Mouse (Mus musculus): ENCODE measurements around the gene Kcnj10. TPM values are rescaled to one million over a fixed set of nuclear protein-coding genes. Genes with fewer than 3 reads are reported as not detected.

Gene Kcnj10
- total and polyA plus RNA-seq, 2 experiments, result 0.34 to 0.37 TPM

- peaks cover 7% of the 10 kb centered on the region; the same call in 1 of the 2 replicates for H3K79me2 ChIP-seq (ENCODE audit: control insufficient read depth, insufficient read depth, low read length)
- 100% methylated on average over 1 of the region's 1 CpGs for WGBS
Observed at GRCm38 (mm10) chr1:172308409-172308808, 32.6 kb upstream of the Kcnj10 start.

GRCm38 (mm10) chr1:172309699-172310398 is 31.2 kb upstream of the Kcnj10 start:
- Histone ChIP-seq H3K79me2 (ENCODE audit: control insufficient read depth, insufficient read depth, low read length) (peaks cover 7% of the 10 kb centered on the region; the same call in 1 of the 2 replicates), H3K27ac (replicated peaks; ENCODE audit: insufficient read depth, low read depth, low read length) (peak overlapping the region; percentile 89), H3K9ac (ENCODE audit: low read depth, low read length) (peak overlapping the region; percentile 77), H3K27me3 (ENCODE audit: control insufficient read depth, insufficient read depth, low read length) (no peaks in the 10 kb centered on the region), H3K4me1 (ENCODE audit: control insufficient read depth, insufficient read depth, low read length) (peaks cover 19% of the 10 kb centered on the region), H3K4me3 (ENCODE audit: insufficient read depth, low read depth, low read length) (peak overlapping the region; percentile 33), H3K36me3 (ENCODE audit: control insufficient read depth, insufficient read depth, low read length) (no peaks in the 10 kb centered on the region)
- WGBS, result under 1% methylated on average over 14 of the region's 14 CpGs
- TF ChIP-seq POLR2A (IDR thresholded peaks at IDR 0.05; ENCODE audit: extremely low read depth, insufficient read depth, low read length) (no peak), CTCF (IDR thresholded peaks at IDR 0.05; ENCODE audit: low read depth, low read length) (peak; percentile 93)
- DNase-seq (ENCODE audit: extremely low read depth, low read depth, low spot score), result peak; percentile 76

More at GRCm38 (mm10) chr1:172308409-172308808, 32.6 kb upstream of the Kcnj10 start:
- no peak for DNase-seq (ENCODE audit: extremely low read depth, low read depth, low spot score)
- H3K4me3 ChIP-seq (ENCODE audit: insufficient read depth, low read depth, low read length), result no peak overlapping the region
- H3K27ac ChIP-seq (replicated peaks; ENCODE audit: insufficient read depth, low read depth, low read length), result no peak overlapping the region
- H3K4me1 ChIP-seq (ENCODE audit: control insufficient read depth, insufficient read depth, low read length), result peaks cover 19% of the 10 kb centered on the region
- H3K27me3 ChIP-seq (ENCODE audit: control insufficient read depth, insufficient read depth, low read length), result no peaks in the 10 kb centered on the region
- H3K9ac ChIP-seq (ENCODE audit: low read depth, low read length), result no peak overlapping the region
- H3K36me3 ChIP-seq (ENCODE audit: control insufficient read depth, insufficient read depth, low read length), result no peaks in the 10 kb centered on the region
- TF ChIP-seq POLR2A (IDR thresholded peaks at IDR 0.05; ENCODE audit: extremely low read depth, insufficient read depth, low read length), result no peak
- no peak for TF ChIP-seq CTCF (IDR thresholded peaks at IDR 0.05; ENCODE audit: low read depth, low read length)

DNA sequence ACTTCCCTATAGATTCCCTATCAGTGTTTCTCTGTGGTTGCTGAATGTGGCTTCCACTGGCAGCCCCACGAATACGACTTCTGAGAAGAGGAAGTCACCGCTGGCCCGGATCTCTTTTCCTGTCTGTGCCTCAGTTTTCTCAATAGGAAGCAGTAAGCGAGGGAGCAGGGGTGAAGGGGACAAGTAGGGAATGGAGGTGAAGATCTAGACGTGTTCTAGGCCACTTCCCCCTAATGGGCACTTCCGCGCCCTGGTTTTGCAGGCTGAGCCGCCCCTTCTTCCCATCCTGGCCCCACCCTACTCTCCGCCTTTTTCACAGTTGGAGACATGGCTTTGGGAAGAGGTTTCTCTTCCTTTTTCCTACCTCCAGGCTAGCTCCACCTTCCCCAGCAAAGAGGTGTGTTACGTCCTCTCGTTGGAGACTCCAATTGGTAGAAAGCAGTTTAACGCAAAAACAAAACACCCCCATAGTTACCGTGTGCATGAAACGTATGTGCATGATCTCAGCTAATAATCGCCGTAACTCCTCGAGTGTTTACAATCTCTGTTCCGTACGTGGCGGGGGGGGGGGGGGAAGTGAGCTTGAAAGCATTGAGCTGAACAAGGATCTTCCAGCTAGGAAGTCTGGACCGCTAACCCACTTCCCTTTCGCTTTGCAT is 29.6 kb upstream of the Kcnj10 start:
- peak overlapping the region; percentile 91 for H3K27ac ChIP-seq (replicated peaks; ENCODE audit: insufficient read depth, low read depth, low read length)
- peaks cover 19% of the 10 kb centered on the region for H3K4me1 ChIP-seq (ENCODE audit: control insufficient read depth, insufficient read depth, low read length)

DNA sequence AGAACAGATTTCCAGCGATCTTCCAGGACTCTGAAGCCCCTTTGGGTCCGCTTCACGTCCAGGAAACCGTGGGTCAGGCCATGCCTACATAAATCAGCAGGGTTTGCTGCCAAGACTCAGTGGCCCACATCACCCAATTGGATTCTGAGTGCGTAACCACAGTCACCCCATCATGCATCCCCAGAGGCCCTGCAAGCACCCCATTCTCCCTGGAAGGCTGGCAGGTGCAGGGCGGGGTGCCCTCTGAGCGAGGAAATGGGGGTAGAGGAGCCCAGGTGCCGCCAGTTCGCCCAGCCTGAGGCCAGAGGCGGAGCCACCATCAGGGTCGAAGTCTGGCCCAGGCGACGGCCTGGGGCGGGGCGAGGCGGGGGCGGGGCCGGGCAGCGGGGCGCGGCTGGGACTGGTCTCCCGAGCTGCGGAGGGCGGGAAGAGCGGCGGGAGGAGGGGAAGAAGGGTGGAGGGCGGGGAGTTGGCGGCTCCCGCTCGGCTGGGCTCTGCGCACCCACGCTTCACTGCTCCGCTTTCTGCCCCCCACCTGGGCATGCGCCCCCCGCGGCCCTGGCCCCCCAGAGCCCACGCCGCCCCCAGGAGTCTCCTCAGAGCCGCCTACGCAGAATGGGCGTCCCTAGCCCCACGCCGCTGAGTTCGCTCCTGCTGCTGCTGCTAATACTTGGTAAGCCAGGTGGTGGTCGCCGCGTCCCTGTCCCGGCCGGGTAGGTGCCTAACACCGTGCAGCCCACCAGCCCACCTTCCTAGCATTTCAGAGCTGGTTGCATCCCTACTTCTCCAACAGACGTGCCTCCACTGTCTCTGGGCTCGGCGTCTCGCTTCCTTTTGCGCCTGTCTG is 28.9 kb upstream of the Kcnj10 start:
- no peaks in the 10 kb centered on the region for H3K27me3 ChIP-seq (ENCODE audit: control insufficient read depth, insufficient read depth, low read length)
- H3K4me1 ChIP-seq (ENCODE audit: control insufficient read depth, insufficient read depth, low read length), result peaks cover 19% of the 10 kb centered on the region
- under 1% methylated on average over 41 of the region's 55 CpGs for WGBS
- TF ChIP-seq POLR2A (IDR thresholded peaks at IDR 0.05; ENCODE audit: extremely low read depth, insufficient read depth, low read length) (peak; percentile 83), CTCF (IDR thresholded peaks at IDR 0.05; ENCODE audit: low read depth, low read length) (no peak)
- H3K27ac ChIP-seq (replicated peaks; ENCODE audit: insufficient read depth, low read depth, low read length), result peak overlapping the region; percentile 91
- H3K36me3 ChIP-seq (ENCODE audit: control insufficient read depth, insufficient read depth, low read length), result no peaks in the 10 kb centered on the region
- peak; percentile 70 for DNase-seq (ENCODE audit: extremely low read depth, low read depth, low spot score)
- H3K9ac ChIP-seq (ENCODE audit: low read depth, low read length), result peak overlapping the region; percentile 82
- H3K79me2 ChIP-seq (ENCODE audit: control insufficient read depth, insufficient read depth, low read length), result peaks cover 7% of the 10 kb centered on the region; the same call in 1 of the 2 replicates
- H3K4me3 ChIP-seq (ENCODE audit: insufficient read depth, low read depth, low read length), result peak overlapping the region; percentile 65

More for the DNA sequence above, 29.6 kb upstream of the Kcnj10 start:
- no peaks in the 10 kb centered on the region for H3K27me3 ChIP-seq (ENCODE audit: control insufficient read depth, insufficient read depth, low read length)
- WGBS, result under 1% methylated on average over 23 of the region's 23 CpGs
- DNase-seq (ENCODE audit: extremely low read depth, low read depth, low spot score), result peak; percentile 91
- no peaks in the 10 kb centered on the region for H3K36me3 ChIP-seq (ENCODE audit: control insufficient read depth, insufficient read depth, low read length)
- H3K4me3 ChIP-seq (ENCODE audit: insufficient read depth, low read depth, low read length), result peak overlapping the region; percentile 65
- H3K79me2 ChIP-seq (ENCODE audit: control insufficient read depth, insufficient read depth, low read length), result peaks cover 7% of the 10 kb centered on the region; the same call in 1 of the 2 replicates
- 0 out of 2 replicates have a peak, but pooled peaks have one; percentile 7 for TF ChIP-seq CTCF (IDR thresholded peaks at IDR 0.05; ENCODE audit: low read depth, low read length)
- 0 out of 2 replicates have a peak, but pooled peaks have one; percentile 5 for TF ChIP-seq POLR2A (IDR thresholded peaks at IDR 0.05; ENCODE audit: extremely low read depth, insufficient read depth, low read length)
- H3K9ac ChIP-seq (ENCODE audit: low read depth, low read length), result peak overlapping the region; percentile 82

DNA sequence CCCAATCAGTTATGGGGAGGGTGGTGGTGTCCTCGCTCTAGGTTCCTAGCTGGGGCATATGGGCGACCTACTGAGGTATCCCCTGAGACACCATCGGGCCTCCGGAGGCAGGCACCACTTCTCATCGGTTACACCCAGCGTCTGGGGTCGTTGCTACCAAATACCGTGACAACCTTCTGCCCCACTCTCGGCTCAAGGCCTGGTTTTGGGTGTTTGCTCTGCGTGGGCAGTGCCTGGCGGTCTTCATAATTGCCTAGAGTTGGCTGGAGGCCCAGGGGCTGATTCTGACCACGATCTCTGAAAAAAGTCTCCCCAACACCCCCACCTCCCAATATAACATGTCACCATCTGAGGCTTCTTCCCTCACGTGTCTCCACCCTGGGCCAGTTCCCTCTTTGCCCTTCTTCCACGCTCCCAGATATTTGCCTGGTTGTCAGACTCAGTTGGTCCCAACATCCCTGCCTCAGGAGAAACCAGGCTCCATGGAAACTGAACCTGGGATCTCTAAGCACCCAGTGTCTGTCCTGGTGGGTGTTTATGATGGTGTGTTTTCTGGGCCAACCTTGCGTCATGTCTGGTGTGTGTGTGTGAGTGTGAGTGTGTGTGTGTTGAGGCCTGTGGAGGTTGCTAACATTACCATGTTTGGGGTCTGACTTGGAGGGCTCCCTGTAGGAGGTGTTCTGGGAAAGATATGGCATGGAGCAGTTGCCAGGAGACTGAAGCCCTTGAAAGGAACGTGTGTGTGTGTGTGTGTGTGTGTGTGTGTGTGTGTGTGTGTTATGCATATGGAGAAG is 28.0 kb upstream of the Kcnj10 start:
- H3K4me1 ChIP-seq (ENCODE audit: control insufficient read depth, insufficient read depth, low read length), result peaks cover 16% of the 10 kb centered on the region
- no peaks in the 10 kb centered on the region for H3K36me3 ChIP-seq (ENCODE audit: control insufficient read depth, insufficient read depth, low read length)
- H3K27me3 ChIP-seq (ENCODE audit: control insufficient read depth, insufficient read depth, low read length), result no peaks in the 10 kb centered on the region
- TF ChIP-seq CTCF (IDR thresholded peaks at IDR 0.05; ENCODE audit: low read depth, low read length) (no peak), POLR2A (IDR thresholded peaks at IDR 0.05; ENCODE audit: extremely low read depth, insufficient read depth, low read length) (no peak)
- peak overlapping the region; percentile 64 for H3K4me3 ChIP-seq (ENCODE audit: insufficient read depth, low read depth, low read length)
- no peak overlapping the region for H3K27ac ChIP-seq (replicated peaks; ENCODE audit: insufficient read depth, low read depth, low read length)
- H3K9ac ChIP-seq (ENCODE audit: low read depth, low read length), result peak overlapping the region; percentile 73
- H3K79me2 ChIP-seq (ENCODE audit: control insufficient read depth, insufficient read depth, low read length), result peaks cover 7% of the 10 kb centered on the region; the same call in 1 of the 2 replicates
- no peak for DNase-seq (ENCODE audit: extremely low read depth, low read depth, low spot score)
- 13% methylated on average over 16 of the region's 16 CpGs for whole genome bisulfite sequencing
